Mouse (Mus musculus): ENCODE measurements around the gene AL731706.1. TPM values are rescaled to one million over a fixed set of nuclear protein-coding genes. Genes with fewer than 3 reads are reported as not detected.

AL731706.1 gene
- 24.7 and 32.6 TPM in 2 replicates for polyA plus RNA-seq (2015; fragmentation: Nextera tagmentation; extraction: Ambion mirVana)

GRCm38 (mm10) chr2:136891068-136891950 lies at the start of gene AL731706.1, which contains the start of the genes Slx4ip and Mkks:
Gene AL731706.1 (minus strand): TSS chr2:136891389.
Gene Slx4ip (plus strand): TSS chr2:136891218.
Gene Mkks (minus strand): TSS chr2:136891389.
- Histone ChIP-seq H3K9ac (ENCODE audit: low read length) (peak within 1 kb of the TSS; percentile 89), H3K4me1 (ENCODE audit: control insufficient read depth, insufficient read depth, low read length) (peaks cover 2% of the 10 kb centered on the region; the same call in 1 of the 2 replicates), H3K4me2 (ENCODE audit: low read depth, low read length) (peak within 1 kb of the TSS; percentile 55), H3K4me3 (replicated peaks; ENCODE audit: low read length) (peak within 1 kb of the TSS; percentile 87), H3K27me3 (ENCODE audit: control insufficient read depth, insufficient read depth, low read length) (no peaks in the 10 kb centered on the region), H3K9me3 (replicated peaks; ENCODE audit: control insufficient read depth, low read length) (no peaks in the 10 kb centered on the region), H3K36me3 (ENCODE audit: control insufficient read depth, insufficient read depth, low read length) (no peaks in the 10 kb centered on the region), H3K27ac (ENCODE audit: low read length) (peak within 1 kb of the TSS; percentile 95)
- WGBS = under 1% methylated on average over 49 of the region's 49 CpGs
- ATAC-seq (ENCODE audit: insufficient read depth, low FRiP score) = peak; percentile 98

GRCm38 (mm10) chr2:136938249-136938648 lies 47.1 kb upstream of the AL731706.1 start:
- WGBS = 85% methylated on average over 1 of the region's 1 CpGs
- no peaks in the 10 kb centered on the region for H3K9me3 ChIP-seq (replicated peaks; ENCODE audit: control insufficient read depth, low read length)
- H3K9ac ChIP-seq (ENCODE audit: low read length) = no peak overlapping the region
- H3K36me3 ChIP-seq (ENCODE audit: control insufficient read depth, insufficient read depth, low read length) = no peaks in the 10 kb centered on the region
- ATAC-seq (ENCODE audit: insufficient read depth, low FRiP score) = no peak
- no peak overlapping the region for H3K4me3 ChIP-seq (replicated peaks; ENCODE audit: low read length)
- no peaks in the 10 kb centered on the region for H3K4me1 ChIP-seq (ENCODE audit: control insufficient read depth, insufficient read depth, low read length)
- H3K27me3 ChIP-seq (ENCODE audit: control insufficient read depth, insufficient read depth, low read length) = no peaks in the 10 kb centered on the region
- no peak overlapping the region for H3K4me2 ChIP-seq (ENCODE audit: low read depth, low read length)
- no peak overlapping the region for H3K27ac ChIP-seq (ENCODE audit: low read length)

- 85% methylated on average over 4 of the region's 4 CpGs for WGBS
- Histone ChIP-seq H3K27ac (ENCODE audit: low read length) (no peak overlapping the region), H3K9ac (ENCODE audit: low read length) (no peak overlapping the region)
Measured at GRCm38 (mm10) chr2:136936391-136937288, 45.5 kb upstream of the AL731706.1 start.

GRCm38 (mm10) chr2:136921003-136921408 lies 29.8 kb upstream of the AL731706.1 start:
- peak; percentile 58 for ATAC-seq (ENCODE audit: insufficient read depth, low FRiP score)
- H3K27ac ChIP-seq (ENCODE audit: low read length) = peak overlapping the region; percentile 62; the same call in 1 of the 2 replicates
- WGBS = 36% methylated on average over 4 of the region's 4 CpGs
- peaks cover 9% of the 10 kb centered on the region for H3K4me1 ChIP-seq (ENCODE audit: control insufficient read depth, insufficient read depth, low read length)
- no peak overlapping the region for H3K9ac ChIP-seq (ENCODE audit: low read length)
- H3K36me3 ChIP-seq (ENCODE audit: control insufficient read depth, insufficient read depth, low read length) = no peaks in the 10 kb centered on the region
- H3K4me2 ChIP-seq (ENCODE audit: low read depth, low read length) = peak overlapping the region; percentile 6; the same call in 1 of the 2 replicates
- no peaks in the 10 kb centered on the region for H3K9me3 ChIP-seq (replicated peaks; ENCODE audit: control insufficient read depth, low read length)
- H3K27me3 ChIP-seq (ENCODE audit: control insufficient read depth, insufficient read depth, low read length) = no peaks in the 10 kb centered on the region
- no peak overlapping the region for H3K4me3 ChIP-seq (replicated peaks; ENCODE audit: low read length)

More at GRCm38 (mm10) chr2:136936391-136937288, 45.5 kb upstream of the AL731706.1 start:
- no peak for ATAC-seq (ENCODE audit: insufficient read depth, low FRiP score)
- H3K27me3 ChIP-seq (ENCODE audit: control insufficient read depth, insufficient read depth, low read length) = no peaks in the 10 kb centered on the region
- H3K4me2 ChIP-seq (ENCODE audit: low read depth, low read length) = no peak overlapping the region
- no peaks in the 10 kb centered on the region for H3K36me3 ChIP-seq (ENCODE audit: control insufficient read depth, insufficient read depth, low read length)
- no peaks in the 10 kb centered on the region for H3K9me3 ChIP-seq (replicated peaks; ENCODE audit: control insufficient read depth, low read length)
- H3K4me1 ChIP-seq (ENCODE audit: control insufficient read depth, insufficient read depth, low read length) = no peaks in the 10 kb centered on the region
- no peak overlapping the region for H3K4me3 ChIP-seq (replicated peaks; ENCODE audit: low read length)

GRCm38 (mm10) chr2:136920257-136920993 lies 29.2 kb upstream of the AL731706.1 start:
- ATAC-seq (ENCODE audit: insufficient read depth, low FRiP score) = no peak
- Histone ChIP-seq H3K9ac (ENCODE audit: low read length) (no peak overlapping the region), H3K4me3 (replicated peaks; ENCODE audit: low read length) (no peak overlapping the region), H3K4me1 (ENCODE audit: control insufficient read depth, insufficient read depth, low read length) (peaks cover 9% of the 10 kb centered on the region), H3K9me3 (replicated peaks; ENCODE audit: control insufficient read depth, low read length) (no peaks in the 10 kb centered on the region), H3K36me3 (ENCODE audit: control insufficient read depth, insufficient read depth, low read length) (no peaks in the 10 kb centered on the region), H3K27ac (ENCODE audit: low read length) (peak overlapping the region; percentile 62; the same call in 1 of the 2 replicates), H3K27me3 (ENCODE audit: control insufficient read depth, insufficient read depth, low read length) (no peaks in the 10 kb centered on the region), H3K4me2 (ENCODE audit: low read depth, low read length) (no peak overlapping the region)
- 58% methylated on average over 3 of the region's 3 CpGs for WGBS

GRCm38 (mm10) chr2:136919433-136919832 lies 28.2 kb upstream of the AL731706.1 start:
- peaks cover 9% of the 10 kb centered on the region for H3K4me1 ChIP-seq (ENCODE audit: control insufficient read depth, insufficient read depth, low read length)
- H3K9ac ChIP-seq (ENCODE audit: low read length) = no peak overlapping the region
- no peaks in the 10 kb centered on the region for H3K9me3 ChIP-seq (replicated peaks; ENCODE audit: control insufficient read depth, low read length)
- no peak overlapping the region for H3K4me2 ChIP-seq (ENCODE audit: low read depth, low read length)
- 93% methylated on average over 1 of the region's 1 CpGs for WGBS
- H3K27me3 ChIP-seq (ENCODE audit: control insufficient read depth, insufficient read depth, low read length) = no peaks in the 10 kb centered on the region
- peak; percentile 60; the same call in 1 of the 2 replicates for ATAC-seq (ENCODE audit: insufficient read depth, low FRiP score)
- no peak overlapping the region for H3K4me3 ChIP-seq (replicated peaks; ENCODE audit: low read length)
- H3K27ac ChIP-seq (ENCODE audit: low read length) = peak overlapping the region; percentile 62
- no peaks in the 10 kb centered on the region for H3K36me3 ChIP-seq (ENCODE audit: control insufficient read depth, insufficient read depth, low read length)

- no peaks in the 10 kb centered on the region for H3K27me3 ChIP-seq (ENCODE audit: control insufficient read depth, insufficient read depth, low read length)
- no peak overlapping the region for H3K9ac ChIP-seq (ENCODE audit: low read length)
- 33% methylated on average over 3 of the region's 3 CpGs for WGBS
- H3K4me1 ChIP-seq (ENCODE audit: control insufficient read depth, insufficient read depth, low read length) = peaks cover 17% of the 10 kb centered on the region; the same call in 1 of the 2 replicates
- ATAC-seq (ENCODE audit: insufficient read depth, low FRiP score) = no peak
- H3K9me3 ChIP-seq (replicated peaks; ENCODE audit: control insufficient read depth, low read length) = no peaks in the 10 kb centered on the region
- no peak overlapping the region for H3K27ac ChIP-seq (ENCODE audit: low read length)
- no peak overlapping the region for H3K4me2 ChIP-seq (ENCODE audit: low read depth, low read length)
- H3K36me3 ChIP-seq (ENCODE audit: control insufficient read depth, insufficient read depth, low read length) = no peaks in the 10 kb centered on the region
- no peak overlapping the region for H3K4me3 ChIP-seq (replicated peaks; ENCODE audit: low read length)
Measured at GRCm38 (mm10) chr2:136914334-136914902, 23.2 kb upstream of the AL731706.1 start.

GRCm38 (mm10) chr2:136913021-136913420 lies 21.8 kb upstream of the AL731706.1 start:
- Histone ChIP-seq H3K4me2 (ENCODE audit: low read depth, low read length) (no peak overlapping the region), H3K4me3 (replicated peaks; ENCODE audit: low read length) (no peak overlapping the region), H3K9me3 (replicated peaks; ENCODE audit: control insufficient read depth, low read length) (no peaks in the 10 kb centered on the region), H3K27ac (ENCODE audit: low read length) (peak overlapping the region; percentile 38; the same call in 1 of the 2 replicates), H3K27me3 (ENCODE audit: control insufficient read depth, insufficient read depth, low read length) (no peaks in the 10 kb centered on the region), H3K9ac (ENCODE audit: low read length) (no peak overlapping the region), H3K36me3 (ENCODE audit: control insufficient read depth, insufficient read depth, low read length) (no peaks in the 10 kb centered on the region), H3K4me1 (ENCODE audit: control insufficient read depth, insufficient read depth, low read length) (peaks cover 14% of the 10 kb centered on the region; the same call in 1 of the 2 replicates)
- 57% methylated on average over 3 of the region's 3 CpGs for WGBS
- ATAC-seq (ENCODE audit: insufficient read depth, low FRiP score) = no peak
